Mouse (Mus musculus): ENCODE measurements around the gene Casc1.

- TF ChIP-seq POLR2A (IDR thresholded peaks at IDR 0.05; ENCODE audit: low read depth, low read length): no peak
- TF ChIP-seq CTCF (conservative IDR thresholded peaks at IDR 0.05 in 1 of 2, IDR thresholded peaks at IDR 0.05 in 1 of 2; ENCODE audit: low read depth in 2 of 2, low read length in 2 of 2): no peak
- TF ChIP-seq RCOR1 (conservative IDR thresholded peaks at IDR 0.05; ENCODE audit: low read depth, low read length): no peak
- TF ChIP-seq USF1 (IDR thresholded peaks at IDR 0.05; ENCODE audit: low read depth, low read length): no peak
- TF ChIP-seq MXI1 (IDR thresholded peaks at IDR 0.05; ENCODE audit: low read depth, low read length): no peak
- no peak for TF ChIP-seq ZC3H11A (IDR thresholded peaks at IDR 0.05; ENCODE audit: low read depth, low read length)
Observed at GRCm38 (mm10) chr6:145139776-145140475, 70.9 kb downstream of the Casc1 start.
